Mouse (Mus musculus): ENCODE results near the gene Rps27a.
A peak's percentile ranks its signal among the peaks of the same experiment; 100 is the strongest.
"Not testable (repeated sequence)": the region's sequence is repeated elsewhere in the genome, so short reads cannot be mapped to it uniquely, and the experiment has no call there.

Rps27a gene

DNA sequence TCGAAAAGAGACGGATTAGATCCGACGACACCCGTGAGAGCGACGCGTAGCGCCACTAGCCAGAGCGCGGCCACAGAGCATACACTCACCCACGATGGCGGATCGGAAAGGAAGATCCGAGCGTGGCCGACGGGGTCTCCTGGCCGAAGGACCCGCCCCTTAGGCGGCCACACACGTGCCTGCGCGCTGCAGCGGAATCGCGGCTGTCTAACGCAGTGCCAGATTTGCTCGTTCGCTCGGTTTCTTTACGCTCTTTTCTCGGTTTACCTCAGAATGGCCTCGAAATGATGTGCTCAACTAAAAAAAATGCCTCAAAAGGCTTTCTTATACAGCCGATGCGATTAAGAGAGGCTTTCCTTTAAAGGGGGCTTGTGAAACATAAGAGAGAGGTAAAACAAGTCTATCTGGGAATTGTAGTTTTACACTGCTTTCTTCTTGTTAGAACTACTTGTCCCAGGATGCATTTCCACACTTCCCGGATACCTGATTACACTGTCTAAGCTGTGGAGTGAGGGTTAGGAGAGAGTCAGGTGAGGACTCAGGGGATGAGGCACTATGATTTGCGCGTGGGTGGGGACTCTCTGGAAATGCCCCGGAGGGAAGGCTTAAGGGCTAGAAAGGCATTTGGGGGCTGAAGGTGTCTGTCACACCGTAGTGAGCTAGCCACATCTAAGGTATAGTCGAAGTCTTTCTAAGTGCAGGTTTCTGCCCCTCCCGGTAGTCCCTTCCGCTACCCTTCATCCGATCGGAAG is at the start of gene Rps27a, which contains the start of gene Clhc1:
Gene Rps27a, minus strand, starts transcription at position 358 of the 752 bp plus-strand sequence.
Gene Clhc1, plus strand, starts transcription at position 199 of the 752 bp plus-strand sequence.
- DNase-seq = peak; percentile 90

DNA sequence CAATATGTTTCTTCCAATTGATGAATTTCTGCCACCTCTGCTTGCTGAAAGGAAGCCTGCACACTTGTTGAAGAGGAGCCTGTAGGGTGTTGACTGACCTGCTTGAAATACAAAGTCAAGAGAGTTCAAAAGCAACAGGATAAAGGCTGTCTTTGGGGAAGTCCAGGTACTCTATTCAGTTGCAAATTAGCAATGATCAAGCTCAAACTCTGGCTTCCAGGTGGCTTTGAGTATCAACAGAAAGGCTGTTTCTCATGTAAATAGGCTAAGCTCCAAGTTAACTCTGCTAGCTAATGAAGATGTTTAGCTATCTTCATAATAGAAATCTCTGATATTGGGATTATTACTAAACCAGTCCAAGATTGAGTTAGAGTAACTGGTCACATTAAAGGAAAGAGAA is 49.2 kb upstream of the Rps27a start:
- DNase-seq = no peak

DNA sequence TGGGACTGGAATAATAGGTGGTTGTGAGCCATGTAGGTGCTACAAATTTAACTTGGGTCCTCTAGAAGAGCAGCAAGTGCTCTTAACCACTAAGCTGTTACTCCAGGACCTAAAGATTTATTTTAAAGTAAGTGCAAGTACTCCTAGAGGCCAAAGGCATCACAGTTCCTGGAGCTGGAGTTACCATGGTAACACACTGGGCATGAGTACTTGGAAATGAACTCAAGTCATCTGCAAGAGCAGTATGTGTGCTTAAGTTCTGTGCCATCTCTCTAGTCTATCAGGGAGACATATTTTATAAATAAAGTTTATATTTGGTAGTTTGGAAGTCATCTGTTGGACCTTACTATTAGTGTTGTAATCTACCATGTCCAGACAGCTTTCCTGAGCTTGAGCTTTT is 47.3 kb upstream of the Rps27a start:
- no peak for DNase-seq

DNA sequence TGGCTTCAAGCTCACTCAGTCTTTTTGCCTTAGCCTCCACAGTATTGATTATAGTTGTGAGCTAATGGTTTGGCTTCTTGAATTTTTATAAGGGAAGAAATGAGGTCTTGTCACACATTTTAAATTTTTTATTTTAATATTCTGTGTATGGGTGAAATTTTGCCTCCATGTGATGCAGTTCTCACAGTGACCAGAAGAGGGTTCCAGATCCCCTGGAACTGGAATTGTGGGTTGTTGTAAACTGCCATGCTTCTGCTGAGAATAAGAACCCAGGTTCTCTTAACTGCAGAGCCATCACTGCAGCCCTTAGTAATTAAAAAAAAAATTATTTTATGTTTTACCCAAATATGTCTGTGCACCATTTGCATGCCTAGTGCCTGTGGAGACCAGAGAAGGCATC is 31.7 kb upstream of the Rps27a start:
- no peak for DNase-seq

DNA sequence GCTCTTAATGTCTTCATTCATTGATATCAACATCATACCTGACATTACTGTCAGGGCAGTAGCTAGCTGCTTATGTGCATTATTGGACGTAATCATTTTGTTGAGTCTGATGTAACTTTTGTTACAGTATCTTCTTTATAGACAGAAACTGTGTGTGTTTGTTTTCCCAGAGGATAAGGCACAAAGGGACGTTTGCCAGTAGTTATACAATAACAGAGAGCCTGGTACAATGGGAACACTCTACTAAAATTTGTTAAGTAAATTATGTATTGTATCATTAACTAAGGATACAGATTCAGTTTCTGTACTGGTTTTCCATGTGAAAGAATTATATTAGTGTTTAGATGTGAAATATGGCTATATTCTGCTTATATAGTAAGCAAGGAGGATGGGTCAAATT is 24.7 kb upstream of the Rps27a start:
- no peak for DNase-seq

DNA sequence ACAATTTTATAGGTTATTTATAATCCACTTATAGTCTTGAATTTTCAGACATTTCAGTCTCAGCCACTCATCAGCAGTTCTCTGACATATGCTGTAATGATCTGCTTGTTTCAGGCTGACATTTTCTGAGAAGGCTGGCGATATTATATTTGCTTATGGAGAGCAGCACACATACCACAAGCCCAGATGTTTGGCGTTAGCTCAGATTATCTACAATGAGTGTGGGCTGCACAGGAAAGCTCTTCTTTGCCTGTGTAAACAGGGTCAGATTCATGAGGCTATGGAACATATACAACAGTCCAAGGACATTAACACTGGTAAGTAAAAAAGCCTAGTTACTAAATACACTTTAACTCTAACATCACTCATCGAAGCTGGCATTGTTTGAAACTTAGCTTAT is 23.6 kb upstream of the Rps27a start:
- DNase-seq = no peak

DNA sequence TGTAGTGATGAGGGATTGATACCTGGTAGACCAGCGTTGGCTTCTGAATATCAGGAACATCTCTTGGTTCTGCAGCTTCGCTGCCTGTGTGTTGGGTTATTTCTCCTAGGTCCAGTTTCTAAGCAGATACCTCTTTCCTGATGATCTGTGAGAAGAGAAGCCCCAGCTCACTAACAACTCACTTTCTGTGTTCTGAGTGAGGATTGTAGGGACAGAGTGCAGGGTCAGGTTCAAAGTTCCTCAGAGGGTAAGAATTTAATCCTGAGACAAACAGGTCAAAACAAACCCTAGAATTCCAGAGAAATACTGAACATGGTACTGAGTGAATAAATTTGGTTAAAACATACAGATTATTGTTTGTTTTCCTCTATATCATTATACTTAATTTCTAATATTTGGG is 15.5 kb upstream of the Rps27a start:
- DNase-seq = no peak

DNA sequence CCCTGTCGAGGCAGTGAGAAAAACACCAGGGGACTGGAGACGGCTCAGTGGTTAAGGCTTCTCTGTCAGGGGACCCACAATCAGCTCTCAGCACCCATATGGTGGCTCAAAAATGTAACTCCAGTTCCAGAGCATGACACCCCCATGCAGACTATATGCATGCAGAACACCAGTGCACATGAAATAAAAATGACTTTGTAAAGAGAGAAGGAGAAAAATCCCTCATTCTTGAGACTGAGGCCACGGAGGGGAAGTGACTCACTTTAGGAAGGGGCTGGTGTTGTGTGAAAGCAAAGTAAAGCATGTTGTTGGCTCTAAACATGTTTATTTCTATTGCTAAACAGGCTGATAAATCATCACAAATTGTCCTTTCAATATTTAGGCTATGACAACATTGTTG is 13.1 kb upstream of the Rps27a start:
- DNase-seq = no peak

DNA sequence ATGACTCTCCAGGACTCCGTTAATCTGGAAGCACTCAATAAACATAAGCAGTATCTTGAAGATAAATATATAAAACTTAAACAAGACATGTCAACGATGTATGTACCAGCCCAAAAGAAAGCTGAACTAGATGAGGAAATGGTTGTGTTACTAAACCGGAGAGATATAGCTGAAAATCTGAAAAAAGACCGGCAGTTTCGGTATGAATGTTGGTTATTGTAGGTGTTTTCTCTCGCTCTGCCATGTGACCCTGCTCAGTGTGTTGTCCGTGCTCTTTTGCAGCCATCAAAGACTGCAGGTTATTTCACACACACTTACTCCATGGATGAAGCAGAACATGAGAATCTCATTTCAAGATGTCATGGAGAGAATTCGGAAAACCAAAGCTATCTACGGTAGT is 12.5 kb upstream of the Rps27a start:
- no peak for DNase-seq

DNA sequence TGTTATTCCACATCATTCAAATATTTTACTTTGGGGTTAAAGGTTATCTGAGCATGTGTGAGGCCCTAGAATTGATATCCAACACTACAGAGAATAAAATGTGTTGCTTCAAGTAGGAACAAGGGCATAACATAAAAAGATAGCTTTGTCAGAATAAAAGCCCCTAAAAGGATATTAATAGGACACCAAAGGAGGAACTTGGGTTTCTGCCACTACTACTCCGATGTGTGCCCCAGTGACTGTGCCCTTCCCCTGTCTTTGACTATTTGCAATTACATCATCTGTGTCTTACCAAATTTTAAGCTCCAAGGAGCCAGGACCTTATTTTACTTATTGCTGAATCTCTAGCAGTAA is 1.5 kb upstream of the Rps27a start:
- no peak for DNase-seq

DNA sequence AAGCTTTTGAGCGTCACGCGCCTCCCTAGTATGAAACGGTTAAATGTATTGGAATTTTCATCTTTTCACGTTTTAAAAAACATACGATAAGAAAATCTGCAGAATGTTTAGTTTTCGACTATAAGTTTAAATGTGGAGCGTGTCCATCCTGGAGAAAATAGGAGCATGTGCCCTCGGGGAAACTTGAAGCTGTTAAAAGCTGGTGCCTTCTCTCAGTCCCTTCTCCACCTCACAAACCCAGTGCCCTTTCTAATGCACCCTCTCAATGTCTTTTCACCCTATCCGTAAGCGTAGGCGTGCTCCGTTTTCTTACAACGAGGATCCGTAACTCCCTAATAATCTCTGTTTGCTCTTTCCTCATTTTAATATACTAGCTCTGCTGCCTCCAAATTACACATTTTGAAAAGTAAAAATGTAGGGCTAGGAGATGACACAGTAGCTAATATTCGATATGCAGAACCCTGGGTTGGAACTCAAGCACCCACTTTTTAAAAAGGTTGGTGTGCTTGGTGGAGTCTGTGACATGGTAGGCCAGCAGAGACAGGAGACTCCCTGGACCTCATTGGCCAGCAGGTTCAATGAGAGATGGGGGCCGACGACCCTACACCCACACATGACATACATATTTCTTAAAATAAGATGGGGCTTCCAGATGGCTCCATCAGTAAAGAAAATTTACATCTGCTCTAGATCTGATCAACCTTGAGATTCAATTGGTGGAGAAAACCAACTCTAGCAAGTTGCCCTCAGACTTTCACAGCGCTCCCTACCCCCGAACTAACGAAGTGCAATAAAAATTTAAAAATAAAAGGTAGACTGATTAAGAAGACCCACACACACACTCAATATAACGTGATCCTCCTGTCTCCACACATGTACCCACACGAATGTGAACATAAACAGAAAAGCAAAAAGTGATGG is 855 bp upstream of the Rps27a start:
- peak; percentile 17 for DNase-seq

DNA sequence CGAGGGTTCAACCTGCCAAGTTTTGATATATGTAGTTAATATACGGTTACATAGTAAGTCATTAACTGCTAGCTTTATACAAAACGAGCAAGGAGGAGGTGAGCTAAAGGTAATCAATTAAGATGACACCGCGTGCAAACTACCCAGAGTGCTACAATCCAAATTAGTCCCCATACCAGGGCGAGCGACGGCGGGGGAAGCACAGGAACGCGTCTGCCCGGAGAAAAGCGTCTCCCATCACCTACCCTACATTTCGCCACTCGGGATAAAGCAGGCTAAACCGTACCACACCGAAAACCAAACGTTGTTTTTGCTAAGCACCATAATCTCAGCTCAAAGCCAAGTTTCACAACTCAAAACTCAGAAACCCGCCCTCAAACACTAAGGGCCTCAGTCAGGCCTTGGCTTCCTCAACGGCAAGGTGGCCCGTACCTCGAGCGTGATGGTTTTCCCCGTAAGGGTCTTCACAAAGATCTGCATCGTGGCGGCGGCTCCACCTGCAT is 609 bp downstream of the Rps27a start:
- DNase-seq = no peak

DNA sequence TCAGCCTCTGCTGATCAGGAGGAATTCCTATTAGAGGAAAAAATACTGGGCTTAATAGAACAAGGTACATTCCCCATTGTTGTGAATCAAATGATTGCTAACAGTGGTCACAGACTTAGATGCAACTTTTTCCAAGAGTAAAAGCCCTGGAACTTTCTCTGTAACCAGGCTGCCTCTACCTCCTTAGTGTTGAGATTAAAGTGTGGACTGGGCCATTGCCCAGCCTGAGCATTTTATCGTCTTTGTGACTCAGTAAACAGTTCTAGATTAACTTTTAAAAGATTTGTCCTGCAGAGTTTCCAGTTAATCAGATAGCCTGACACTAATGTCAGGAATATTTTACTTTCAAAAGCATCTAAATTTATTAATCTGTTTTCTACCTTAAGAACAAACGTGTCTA is 1.1 kb downstream of the Rps27a start:
- DNase-seq = no peak

DNA sequence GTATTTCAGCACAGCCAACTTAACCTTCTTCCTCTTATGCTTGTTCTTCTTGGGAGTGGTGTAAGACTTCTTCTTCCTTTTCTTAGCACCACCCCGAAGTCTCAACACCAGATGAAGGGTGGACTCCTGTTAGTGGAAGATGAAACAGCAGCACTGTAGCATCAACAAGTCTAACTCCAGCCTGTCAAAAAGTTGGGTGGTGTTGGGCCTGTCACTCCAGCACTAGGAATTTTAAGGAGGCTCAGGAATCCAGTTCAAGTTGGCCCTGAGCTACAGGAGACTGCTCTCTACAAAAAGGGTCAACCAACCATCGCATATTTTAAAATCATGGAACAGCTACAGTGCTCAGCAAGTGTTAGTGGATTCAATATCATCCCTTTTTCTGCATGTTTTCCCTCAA is 1.6 kb downstream of the Rps27a start:
- DNase-seq = not testable (repeated sequence)

DNA sequence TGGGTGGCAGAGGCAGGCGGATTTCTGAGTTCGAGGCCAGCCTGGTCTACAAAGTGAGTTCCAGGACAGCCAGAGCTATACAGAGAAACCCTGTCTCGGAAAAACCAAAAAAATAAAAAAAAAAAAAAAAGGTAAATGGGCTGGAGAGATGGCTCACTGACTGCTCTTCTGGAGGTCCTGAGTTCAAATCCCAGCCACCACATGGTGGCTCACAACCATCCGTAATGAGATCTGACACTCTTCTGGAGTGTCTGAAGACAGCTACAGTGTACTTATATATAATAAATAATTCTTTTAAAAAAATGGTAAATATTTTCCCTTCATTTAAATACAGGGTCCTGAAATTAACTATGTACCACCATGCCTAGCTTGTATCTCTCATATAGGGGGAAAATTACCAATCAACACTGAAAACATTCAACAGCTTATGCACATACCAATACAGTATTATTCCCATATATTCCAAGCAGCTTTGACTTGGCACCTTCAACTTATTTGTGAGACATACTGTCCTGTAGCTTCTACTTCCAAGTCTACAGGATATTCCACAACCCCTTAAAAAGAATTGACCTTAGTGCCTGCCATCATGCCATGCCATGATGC is 2.7 kb downstream of the Rps27a start:
- DNase-seq = not testable (repeated sequence)

DNA sequence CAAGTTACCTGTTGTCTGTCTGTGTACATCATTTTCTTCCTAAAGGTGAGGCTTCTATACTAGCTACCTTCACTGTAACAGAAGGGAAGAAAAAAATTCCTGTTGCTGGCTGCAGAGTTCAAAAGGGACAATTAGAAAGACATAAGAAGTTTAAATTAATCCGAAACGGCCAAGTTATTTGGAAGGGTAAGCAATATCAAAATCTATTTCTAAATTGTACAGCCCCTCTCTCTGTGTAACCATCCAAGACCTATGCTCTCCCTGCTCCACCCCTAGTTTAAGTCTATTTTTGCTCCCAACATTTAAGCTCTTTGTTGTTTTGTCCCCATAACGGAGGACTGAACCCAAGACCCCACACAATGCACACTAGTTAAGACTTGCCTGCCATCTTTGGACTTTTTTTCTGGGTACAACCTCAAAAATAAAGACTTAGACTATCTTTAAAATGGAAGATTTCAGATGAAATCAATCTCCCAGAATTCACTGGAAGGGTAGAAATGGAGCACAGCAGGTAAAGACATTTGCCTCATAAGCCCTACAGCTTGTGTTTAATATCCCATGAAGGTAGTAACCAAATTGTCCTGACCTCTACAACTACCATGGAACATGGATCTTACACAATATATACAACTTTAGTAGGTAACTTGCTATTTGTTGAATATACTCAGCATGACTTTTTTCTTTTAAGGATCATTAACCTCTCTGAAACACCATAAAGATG is 3.5 kb downstream of the Rps27a start:
- DNase-seq = no peak

DNA sequence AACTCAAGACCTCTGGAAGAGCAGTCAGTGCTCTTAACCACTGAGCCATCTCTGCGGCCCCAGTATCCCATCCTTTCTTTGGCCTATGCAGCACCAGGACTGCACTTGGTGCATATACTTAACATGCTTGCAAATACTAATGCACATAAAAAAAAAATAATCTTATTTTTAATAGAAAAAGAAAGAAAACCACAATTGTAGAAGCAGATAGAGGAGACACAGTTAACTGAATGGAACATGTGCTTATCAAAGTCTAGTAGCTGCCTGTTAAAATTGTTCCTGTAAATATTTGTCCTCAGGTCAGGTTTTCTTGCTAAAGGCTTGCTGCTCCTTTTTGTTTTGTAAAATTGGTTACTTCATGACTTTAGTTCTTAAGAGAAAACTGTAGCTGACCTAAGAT is 9.7 kb downstream of the Rps27a start:
- DNase-seq = no peak

DNA sequence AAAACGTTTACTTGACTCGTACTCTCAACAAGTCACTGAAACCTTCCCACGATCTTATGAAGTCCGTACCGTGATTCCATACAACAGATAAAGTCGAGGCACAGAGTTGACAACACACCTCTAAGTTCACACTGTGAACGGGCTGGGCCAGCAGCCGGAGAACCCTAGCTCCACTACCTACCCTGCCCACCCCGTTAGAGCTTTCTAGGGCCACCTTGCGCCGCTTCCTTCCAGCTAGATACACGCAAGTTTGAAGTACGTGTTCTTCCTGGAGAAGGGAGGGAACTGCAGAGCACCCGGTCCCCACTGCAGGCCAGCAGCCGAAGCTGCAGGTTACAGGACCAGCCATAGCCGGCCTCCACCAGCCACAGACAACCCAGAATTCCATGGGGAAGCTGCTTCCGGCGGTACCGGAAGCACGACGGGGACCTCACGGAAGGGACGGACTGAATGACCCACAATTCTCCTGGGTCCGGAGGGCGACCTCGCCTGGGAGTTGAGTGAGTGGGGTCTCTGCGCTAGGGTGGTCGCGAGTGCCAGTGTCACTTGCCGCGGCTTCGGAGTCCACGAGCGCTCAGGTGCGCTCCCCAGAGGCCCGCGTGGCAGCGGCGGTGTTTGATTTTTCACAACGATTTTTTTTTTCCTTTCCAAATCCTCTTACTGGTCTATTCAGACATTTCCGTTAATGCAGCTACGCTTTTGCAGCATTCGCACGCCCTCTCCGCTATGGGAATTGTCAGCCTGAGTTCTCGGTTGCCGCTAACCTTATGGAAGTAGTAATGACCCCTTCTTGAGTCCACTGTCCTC is 21.7 kb downstream of the Rps27a start, which contains the start of gene Mtif2:
Gene Mtif2, plus strand, starts transcription at position 421 of the 807 bp plus-strand sequence.
- DNase-seq = peak; percentile 69

DNA sequence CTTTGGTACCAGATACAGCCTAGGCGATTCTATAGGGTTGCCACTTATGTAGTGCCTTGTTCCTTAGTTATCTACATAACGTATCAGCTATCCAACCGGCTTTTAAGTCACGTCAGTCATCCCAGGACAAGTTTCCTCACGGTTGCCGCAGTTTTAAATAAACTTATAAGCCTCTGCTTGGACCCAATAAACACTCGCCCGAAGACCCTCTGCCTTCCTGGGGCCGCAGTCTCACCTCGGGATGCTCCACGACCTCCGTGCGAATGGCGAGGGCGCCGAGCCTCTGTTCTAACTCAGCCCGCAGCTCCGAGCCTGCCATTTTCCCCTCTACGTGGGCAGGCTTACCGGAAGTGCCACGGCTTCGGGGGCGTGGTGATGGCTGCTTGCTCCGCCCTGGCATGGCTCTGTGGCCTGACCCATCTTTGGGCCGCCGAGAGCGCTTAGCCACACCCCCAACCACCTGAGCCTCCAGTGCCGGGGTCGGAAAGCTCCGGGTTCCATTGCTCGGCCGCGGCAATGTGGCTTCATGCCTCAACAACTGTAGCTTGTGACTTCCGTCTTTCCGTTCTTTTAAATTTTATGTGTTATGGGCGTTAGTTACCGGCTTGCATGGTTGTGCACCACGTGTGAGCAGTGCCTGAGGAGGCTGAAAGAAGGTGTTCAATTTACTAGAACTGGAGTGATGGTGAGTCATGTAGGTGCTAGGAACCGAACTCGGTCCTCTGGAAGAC is 33.1 kb downstream of the Rps27a start, which contains the start of gene Prorsd1:
Gene Prorsd1, minus strand, starts transcription at position 352 of the 731 bp plus-strand sequence.
- DNase-seq = peak; percentile 83

DNA sequence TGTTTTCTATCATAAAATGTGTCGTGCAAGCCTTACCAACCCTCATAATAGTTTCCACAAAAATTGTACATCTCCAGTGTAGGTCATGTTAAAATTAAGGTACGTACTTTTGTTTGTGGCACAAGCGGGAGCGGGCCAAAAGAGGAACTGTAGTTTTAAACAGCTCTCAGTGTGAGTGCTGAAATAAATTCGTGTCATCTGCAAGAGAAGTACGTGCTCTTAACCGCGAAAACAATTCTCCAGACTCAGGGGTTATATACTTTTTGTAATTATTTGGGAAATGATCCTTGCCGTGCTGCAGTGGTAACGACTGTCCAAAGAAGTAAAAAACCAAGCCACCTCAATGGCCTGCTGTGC is 33.6 kb downstream of the Rps27a start:
- DNase-seq = no peak
